Mouse (Mus musculus): ENCODE data around the gene Samhd1.

DNA sequence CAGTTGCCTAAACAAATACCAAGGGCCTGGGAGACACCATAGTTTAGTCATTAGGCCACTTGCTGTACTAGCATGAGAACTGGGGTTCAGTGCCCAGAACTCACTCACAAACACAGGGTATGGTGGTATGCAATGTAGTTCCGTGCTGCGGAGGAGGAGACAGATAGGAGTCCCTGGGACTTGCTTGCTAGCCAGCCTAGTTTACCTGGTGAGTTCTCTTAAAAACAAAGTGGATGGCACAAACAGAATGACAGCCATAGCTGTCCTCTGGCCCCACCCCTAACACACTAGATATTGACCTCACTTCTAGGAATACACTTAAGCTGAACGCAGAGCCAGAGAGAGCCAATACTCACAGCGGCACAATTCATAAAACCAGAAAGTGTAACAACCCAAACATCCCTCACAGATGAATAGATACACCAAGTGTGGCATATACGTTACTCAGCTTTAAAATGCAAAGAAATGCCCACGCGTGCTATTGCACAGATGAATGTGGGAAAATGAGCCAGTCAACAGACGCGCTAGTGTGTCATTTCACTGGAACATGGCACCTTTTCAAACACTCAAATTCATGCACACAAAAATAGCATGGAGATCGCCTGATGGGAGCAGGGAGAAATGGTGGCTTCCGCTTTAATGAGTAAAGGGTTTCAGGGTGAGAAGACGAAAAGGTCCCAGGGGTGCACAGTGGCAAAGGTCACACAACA lies 31.5 kb upstream of the Samhd1 start:
- TF ChIP-seq POLR2A (IDR thresholded peaks at IDR 0.05; ENCODE audit: insufficient read depth, low read length) (no peak), CTCF (IDR thresholded peaks at IDR 0.05; ENCODE audit: low read depth, low read length) (no peak)
